Mouse (Mus musculus) liver, postnatal 0 days (tissue): Measurements from ENCODE around the gene Ddo. TPM values are rescaled to one million over a fixed set of nuclear protein-coding genes. Genes with fewer than 3 reads are reported as not detected.
A peak's percentile ranks its signal among the peaks of the same experiment; 100 is the strongest.

Experiments used
- ATAC-seq: fragments of 200-750 bp; cut with Nextera tagmentation; 2 replicates; pipeline ENCODE4 v1.8.0; 2017; ENCODE audit warnings: mild to moderate bottlenecking, moderate library complexity
- DNase-seq: peaks from one replicate; pipeline ENCODE4 v3.0.0-alpha.2; 2016
- H3K27ac ChIP-seq: fragments of 300-500 bp; sonication (generic); 2 replicates; pipeline ENCODE4 v1.5.1; 2014; ENCODE audit warnings: antibody characterized with exemption, moderate library complexity, mild to moderate bottlenecking, low read depth
- H3K27me3 ChIP-seq: fragments of 300-500 bp; sonication (generic); 2 replicates; pipeline ENCODE4 v1.6.1; 2014; ENCODE audit warnings: low read length, control low read depth, mixed read lengths; ENCODE audit not compliant: insufficient read depth
- H3K36me3 ChIP-seq: fragments of 300-500 bp; sonication (generic); replicated peaks from 2 replicates; pipeline ENCODE4 v1.6.1; 2014; ENCODE audit warnings: mild to moderate bottlenecking, control low read depth, low read length, moderate library complexity, mixed read lengths; ENCODE audit not compliant: insufficient read depth
- H3K4me1 ChIP-seq: fragments of 300-500 bp; sonication (generic); 2 replicates; pipeline ENCODE4 v1.6.1; 2014; ENCODE audit warnings: antibody characterized with exemption, mild to moderate bottlenecking, control low read depth; ENCODE audit not compliant: insufficient read depth
- H3K4me2 ChIP-seq: fragments of 300-500 bp; sonication (generic); 2 replicates; pipeline ENCODE4 v1.6.1; 2014; ENCODE audit warnings: low read depth, mild to moderate bottlenecking, low read length, moderate library complexity, mixed read lengths
- H3K4me3 ChIP-seq: fragments of 300-500 bp; sonication (generic); 2 replicates; pipeline ENCODE4 v1.5.1; 2014; ENCODE audit warnings: low read depth, low read length
- H3K9ac ChIP-seq: fragments of 300-500 bp; sonication (generic); replicated peaks from 2 replicates; pipeline ENCODE4 v1.6.1; 2014; ENCODE audit warnings: mild to moderate bottlenecking, moderate library complexity
- H3K9me3 ChIP-seq: fragments of 300-500 bp; sonication (generic); 2 replicates; pipeline ENCODE4 v1.6.1; 2016; ENCODE audit warnings: mild to moderate bottlenecking, control low read depth, low read length, mixed read lengths
- CTCF ChIP-seq: sonication (generic); IDR thresholded peaks from 2 replicates; pipeline ENCODE4 v1.5.1; 2016; ENCODE audit warnings: antibody characterized with exemption, low read depth
- EP300 ChIP-seq: IDR thresholded peaks from 2 replicates; pipeline ENCODE4 v1.6.1; 2016; ENCODE audit warnings: antibody characterized with exemption, low read depth, mild to moderate bottlenecking
- WGBS: fragments of 180-500 bp; shearing (Covaris S2); extraction: QIAGEN DNeasy Blood & Tissue Kit; methylation state at CpG from one replicate; pipeline ENCODE4 v1.1.7; 2014; ENCODE audit not compliant: insufficient replicate concordance; 5-methylcytosine and 5-hydroxymethylcytosine counted together
- polyA plus RNA-seq: library from polyadenylated mRNA; unstranded; fragments of >200 nt; fragmentation: Nextera tagmentation; extraction: Ambion mirVana; gene quantifications from 2 replicates; pipeline ENCODE4 v1.2.1, GENCODE M21; 2015

Gene Ddo
- polyA plus RNA-seq, 1 experiment from 2014 or later, result 0.86 TPM

DNA sequence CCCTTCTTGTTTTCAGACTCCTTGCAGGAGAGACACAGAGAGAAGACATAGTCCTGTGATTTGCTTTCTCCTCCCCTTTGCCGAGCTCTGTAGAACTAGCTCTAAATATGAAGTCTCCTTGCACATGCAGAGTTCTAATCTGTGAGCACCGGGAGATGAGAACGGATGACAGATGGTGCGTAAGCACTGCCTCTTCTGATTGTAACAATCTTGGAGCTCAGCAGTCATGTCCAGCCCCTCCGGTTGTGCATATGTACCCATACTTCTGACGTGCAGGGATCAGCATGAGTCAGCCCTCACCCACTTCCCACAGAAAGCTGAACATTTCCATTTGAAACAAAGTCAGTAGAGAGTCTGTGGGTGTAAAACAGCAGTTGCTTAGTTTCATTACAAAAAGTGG, 58.5 kb downstream of the Ddo start:
- WGBS, result 76% methylated on average over 6 of the region's 6 CpGs

DNA sequence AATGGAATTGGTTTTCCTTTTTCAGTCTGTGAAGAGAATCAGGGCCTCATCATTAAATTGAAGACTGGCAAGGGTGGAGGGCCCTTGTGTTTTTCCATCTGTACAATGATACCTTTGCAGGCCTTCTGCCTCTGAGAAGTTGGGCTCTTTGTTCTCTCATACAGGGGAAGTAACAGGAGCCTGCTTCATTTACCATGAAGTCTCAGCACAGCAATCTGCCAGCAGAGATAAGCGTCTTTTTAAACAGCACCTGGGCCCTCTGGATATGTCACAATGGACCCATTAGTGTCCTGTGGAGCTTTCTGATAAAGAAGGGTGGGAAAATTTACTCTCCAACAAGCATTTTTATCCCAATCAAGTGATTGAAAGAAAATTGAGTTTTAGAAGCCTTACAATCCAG, 59.1 kb downstream of the Ddo start:
- no peaks in the 10 kb centered on the region for H3K9me3 ChIP-seq
- peaks cover 12% of the 10 kb centered on the region; the same call in 1 of the 2 replicates for H3K27me3 ChIP-seq
- no peaks in the 10 kb centered on the region for H3K4me1 ChIP-seq
- H3K9ac ChIP-seq, result no peak overlapping the region
- no peaks in the 10 kb centered on the region for H3K36me3 ChIP-seq
- 48% methylated on average over 1 of the region's 1 CpGs for WGBS
- no peak overlapping the region for H3K27ac ChIP-seq
- H3K4me2 ChIP-seq, result no peak overlapping the region
- ATAC-seq, result no peak
- TF ChIP-seq EP300, result no peak
- TF ChIP-seq CTCF, result no peak
- H3K4me3 ChIP-seq, result no peak overlapping the region
- no peak for DNase-seq

More for the DNA sequence above, 58.5 kb downstream of the Ddo start:
- ATAC-seq (no peak), DNase-seq (no peak)
- Histone ChIP-seq H3K36me3 (no peaks in the 10 kb centered on the region), H3K9ac (no peak overlapping the region), H3K9me3 (no peaks in the 10 kb centered on the region), H3K4me1 (peaks cover 2% of the 10 kb centered on the region), H3K4me3 (no peak overlapping the region), H3K4me2 (no peak overlapping the region), H3K27ac (no peak overlapping the region), H3K27me3 (peaks cover 17% of the 10 kb centered on the region)
- TF ChIP-seq CTCF (no peak), EP300 (no peak)

DNA sequence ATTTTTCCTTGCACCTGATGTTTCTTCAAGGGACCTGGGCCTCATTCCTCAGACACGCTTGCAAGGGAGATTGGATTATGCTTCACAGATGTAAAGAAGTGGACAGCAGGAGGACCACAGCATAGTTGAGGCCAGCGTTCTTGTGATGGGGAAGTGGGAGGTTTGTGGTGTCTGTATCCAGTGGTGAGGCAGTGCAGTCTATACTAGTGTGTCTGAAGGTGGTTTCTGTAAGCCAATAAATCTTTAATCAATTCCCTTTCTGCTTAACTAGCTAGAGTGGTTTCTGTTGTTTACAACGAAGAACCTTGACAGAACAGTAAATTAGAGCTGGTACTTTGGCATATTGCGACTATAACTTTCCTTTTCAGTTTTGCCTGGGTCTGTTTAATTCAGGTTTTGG, 68.8 kb downstream of the Ddo start:
- TF ChIP-seq CTCF (no peak), EP300 (no peak)
- Histone ChIP-seq H3K9me3 (no peaks in the 10 kb centered on the region), H3K36me3 (no peaks in the 10 kb centered on the region), H3K27ac (no peak overlapping the region), H3K27me3 (no peaks in the 10 kb centered on the region), H3K4me1 (no peaks in the 10 kb centered on the region), H3K4me3 (no peak overlapping the region), H3K9ac (no peak overlapping the region), H3K4me2 (no peak overlapping the region)
- WGBS, result 54% methylated on average over 4 of the region's 4 CpGs
- no peak for ATAC-seq
- no peak for DNase-seq

DNA sequence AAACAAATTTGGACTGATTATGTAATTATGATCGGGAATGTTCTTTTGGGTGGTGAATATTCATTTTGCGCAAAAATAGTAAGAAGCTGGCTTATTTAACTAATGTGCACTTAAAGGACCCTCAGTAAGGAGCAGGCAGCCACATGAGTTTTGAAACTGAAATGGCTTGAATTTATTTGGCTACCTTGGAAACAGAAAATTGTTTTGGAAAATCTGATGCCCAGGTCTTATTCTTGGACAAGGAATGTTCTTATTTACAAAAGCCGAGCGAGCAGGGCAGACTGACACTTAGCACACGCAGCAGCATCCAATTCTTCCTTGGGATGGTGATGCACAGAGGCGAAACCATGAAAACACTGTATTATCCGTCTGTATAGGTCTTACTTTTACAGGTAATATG, 81.3 kb downstream of the Ddo start:
- no peaks in the 10 kb centered on the region for H3K36me3 ChIP-seq
- no peaks in the 10 kb centered on the region for H3K27me3 ChIP-seq
- H3K4me1 ChIP-seq, result no peaks in the 10 kb centered on the region
- no peaks in the 10 kb centered on the region for H3K9me3 ChIP-seq
- TF ChIP-seq CTCF (no peak), EP300 (no peak)
- H3K4me3 ChIP-seq, result no peak overlapping the region
- H3K9ac ChIP-seq, result no peak overlapping the region
- H3K27ac ChIP-seq, result no peak overlapping the region
- 78% methylated on average over 7 of the region's 7 CpGs for WGBS
- no peak for DNase-seq
- ATAC-seq, result no peak
- H3K4me2 ChIP-seq, result no peak overlapping the region

DNA sequence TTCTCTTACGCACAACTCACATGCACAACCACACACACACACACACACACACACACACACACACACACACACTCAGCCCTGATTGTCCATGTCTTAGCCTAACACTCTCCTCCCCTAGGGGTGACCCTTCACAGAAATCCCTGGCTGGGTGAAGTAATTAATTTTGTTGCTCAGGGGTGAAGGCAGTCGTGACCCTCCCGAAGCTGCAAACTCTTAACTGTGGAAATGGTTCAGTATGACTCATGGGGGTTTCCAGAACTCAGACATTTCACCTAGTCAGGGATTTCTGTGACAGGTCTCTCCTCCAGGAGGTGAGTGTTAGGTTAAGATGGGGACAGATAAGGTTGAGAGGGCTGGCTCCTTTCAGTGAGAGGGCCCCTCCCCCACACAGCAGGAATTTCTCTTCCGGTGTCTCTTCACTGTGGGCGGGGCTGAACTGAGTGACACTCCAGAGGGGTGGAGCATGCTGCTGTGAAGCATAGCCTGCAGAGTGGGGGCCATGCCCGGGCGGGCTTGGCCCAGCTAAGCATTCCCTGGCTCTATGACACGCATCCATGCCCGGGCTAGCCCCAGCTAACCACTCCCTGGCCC, 83.3 kb downstream of the Ddo start:
- Histone ChIP-seq H3K4me3 (no peak overlapping the region), H3K4me2 (no peak overlapping the region), H3K27me3 (no peaks in the 10 kb centered on the region), H3K9me3 (no peaks in the 10 kb centered on the region), H3K9ac (no peak overlapping the region), H3K27ac (no peak overlapping the region), H3K4me1 (no peaks in the 10 kb centered on the region), H3K36me3 (no peaks in the 10 kb centered on the region)
- peak; percentile 18 for DNase-seq
- no peak for TF ChIP-seq EP300
- no peak for TF ChIP-seq CTCF
- ATAC-seq, result 0 out of 2 replicates have a peak, but pooled peaks have one; percentile 38
- 45% methylated on average over 9 of the region's 9 CpGs for WGBS

DNA sequence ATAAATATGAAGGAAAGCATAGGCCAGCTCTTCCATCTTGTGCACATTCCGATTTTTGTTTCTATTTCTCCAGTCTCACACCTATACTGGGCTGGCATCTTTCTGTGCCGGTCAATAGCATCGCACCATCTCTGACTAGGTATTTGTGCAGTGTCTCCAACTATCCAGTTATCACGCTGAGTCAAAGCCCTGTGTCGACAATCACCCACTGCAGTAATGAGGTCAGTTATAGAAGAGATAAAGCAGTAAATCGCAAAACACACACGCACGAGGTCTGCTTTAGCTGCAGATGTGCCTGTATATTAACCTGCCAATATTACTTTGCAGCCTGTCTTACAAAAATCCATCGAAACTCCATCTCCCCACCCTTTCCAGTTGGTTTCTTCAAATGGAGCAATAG, 84.0 kb downstream of the Ddo start:
- no peaks in the 10 kb centered on the region for H3K36me3 ChIP-seq
- ATAC-seq, result no peak
- H3K4me2 ChIP-seq, result no peak overlapping the region
- H3K4me3 ChIP-seq, result no peak overlapping the region
- no peaks in the 10 kb centered on the region for H3K27me3 ChIP-seq
- DNase-seq, result peak; percentile 4
- 74% methylated on average over 9 of the region's 9 CpGs for WGBS
- no peaks in the 10 kb centered on the region for H3K4me1 ChIP-seq
- no peaks in the 10 kb centered on the region for H3K9me3 ChIP-seq
- no peak overlapping the region for H3K27ac ChIP-seq
- H3K9ac ChIP-seq, result no peak overlapping the region
- no peak for TF ChIP-seq EP300
- TF ChIP-seq CTCF, result no peak

DNA sequence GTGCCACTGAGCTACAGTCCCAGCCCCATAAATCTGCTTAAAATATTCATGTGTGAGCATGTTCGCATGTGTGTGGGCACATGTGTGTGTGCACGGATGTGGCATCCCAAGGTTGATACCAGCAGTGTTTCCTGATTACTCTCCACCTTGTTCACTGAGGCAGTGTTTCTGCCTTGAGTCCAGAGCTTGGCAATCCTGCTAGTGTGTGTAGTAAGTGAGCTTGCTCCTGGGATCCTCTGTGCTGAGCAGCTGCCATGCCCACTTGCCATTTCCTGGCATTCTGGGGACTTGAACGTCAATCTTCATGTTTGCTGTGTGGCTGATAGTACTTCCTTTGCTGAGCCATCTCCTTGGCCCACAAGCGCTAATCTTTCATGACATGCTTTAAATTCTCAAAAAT, 85.3 kb downstream of the Ddo start:
- Histone ChIP-seq H3K27ac (no peak overlapping the region), H3K9me3 (no peaks in the 10 kb centered on the region), H3K4me3 (no peak overlapping the region), H3K4me1 (no peaks in the 10 kb centered on the region), H3K4me2 (no peak overlapping the region), H3K9ac (no peak overlapping the region), H3K27me3 (no peaks in the 10 kb centered on the region), H3K36me3 (no peaks in the 10 kb centered on the region)
- ATAC-seq (no peak), DNase-seq (peak; percentile 5)
- 69% methylated on average over 4 of the region's 4 CpGs for WGBS
- TF ChIP-seq EP300 (no peak), CTCF (no peak)
